Mouse (Mus musculus) adrenal gland, postnatal 36 days (tissue): ENCODE data around the gene Tcstv1. TPM values are rescaled to one million over a fixed set of nuclear protein-coding genes. Genes with fewer than 3 reads are reported as not detected.
"Not testable (repeated sequence)": the region's sequence is repeated elsewhere in the genome, so short reads cannot be mapped to it uniquely, and the experiment has no call there.

Experiments used
- DNase-seq, 2 experiments: peaks; one replicate each; pipeline ENCODE4 v3.0.0; 2021; ENCODE audit warnings: mixed read lengths in 1 of 2
- long read RNA-seq, 2 experiments: library from polyadenylated mRNA; stranded (forward); transcript quantifications; one replicate each; pipeline ENCODE4 v2.0.0; 2021; ENCODE audit warnings: borderline sequencing depth in 2 of 2
- total RNA-seq, 2 experiments: library from RNA; stranded (reverse); gene quantifications; 2 replicates each; pipeline ENCODE4 v1.2.3; 2021

The Tcstv1 gene
- not detected for total RNA-seq
- long read RNA-seq, experiment 1: 0 reads
- long read RNA-seq, experiment 2: 0 reads

- DNase-seq: not testable (repeated sequence)
These were observed at the start of gene Tcstv1 for GRCm38 (mm10) chr13:119894685-119895084. Gene Tcstv1, minus strand, starts transcription at chr13:119894785.

DNA sequence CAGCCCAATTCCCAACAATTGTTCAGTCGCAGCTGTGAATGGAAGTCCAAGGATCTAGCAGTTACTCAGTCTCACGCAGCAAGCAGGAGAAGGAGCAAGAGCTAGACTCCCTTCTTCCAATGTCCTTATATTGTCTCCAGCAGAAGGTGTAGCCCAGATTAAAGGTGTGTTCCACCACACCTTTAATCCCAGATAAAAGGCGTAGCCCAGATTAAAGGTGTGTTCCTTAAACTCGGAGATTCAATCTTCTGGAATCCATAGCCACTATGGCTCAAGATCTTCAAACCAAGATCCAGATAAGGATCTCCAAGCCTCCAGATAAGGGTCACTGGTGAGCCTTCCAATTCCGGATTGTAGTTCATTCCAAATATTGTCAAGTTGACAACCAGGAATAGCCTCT lies 34.6 kb upstream of the Tcstv1 start, which contains the start of gene Gm21761:
Gene Gm21761 (minus strand): TSS at position 101 of the 400 bp plus-strand sequence.
- DNase-seq: not testable (repeated sequence)

DNA sequence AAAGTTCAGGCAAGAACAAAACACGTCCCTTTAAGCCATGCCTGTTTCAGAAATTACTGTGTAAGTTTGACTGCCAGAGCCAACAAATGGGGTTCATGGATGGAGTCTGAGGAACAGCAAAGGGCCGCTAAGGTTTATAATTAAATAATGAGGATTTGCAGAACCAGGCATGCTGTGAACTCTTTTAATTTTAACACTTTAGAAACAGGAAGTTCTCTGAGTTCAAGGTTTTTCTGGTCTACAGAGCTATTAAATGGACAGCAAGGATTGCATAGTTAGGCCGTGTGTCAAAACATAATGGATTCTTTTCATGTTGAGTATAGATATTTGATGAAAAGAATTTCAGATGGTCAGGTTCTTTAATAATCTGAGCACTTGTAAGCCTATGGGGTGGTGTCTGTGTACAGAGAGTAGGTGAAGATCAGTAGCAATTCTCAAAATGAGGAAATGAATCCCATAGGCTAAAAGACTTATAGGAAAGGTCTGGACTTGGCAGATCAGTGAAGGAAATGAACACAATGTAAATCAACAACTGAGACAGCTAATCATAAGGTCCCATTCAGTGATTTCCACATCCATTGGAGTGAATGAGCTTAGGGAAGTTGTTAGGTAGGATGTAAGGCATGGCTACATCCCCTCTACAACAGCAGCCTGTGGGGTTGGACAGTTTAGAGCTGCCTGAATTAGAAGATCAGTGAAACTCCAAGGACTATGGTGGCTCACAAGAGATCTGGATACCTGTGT lies 30.2 kb upstream of the Tcstv1 start:
- DNase-seq: not testable (repeated sequence)

DNA sequence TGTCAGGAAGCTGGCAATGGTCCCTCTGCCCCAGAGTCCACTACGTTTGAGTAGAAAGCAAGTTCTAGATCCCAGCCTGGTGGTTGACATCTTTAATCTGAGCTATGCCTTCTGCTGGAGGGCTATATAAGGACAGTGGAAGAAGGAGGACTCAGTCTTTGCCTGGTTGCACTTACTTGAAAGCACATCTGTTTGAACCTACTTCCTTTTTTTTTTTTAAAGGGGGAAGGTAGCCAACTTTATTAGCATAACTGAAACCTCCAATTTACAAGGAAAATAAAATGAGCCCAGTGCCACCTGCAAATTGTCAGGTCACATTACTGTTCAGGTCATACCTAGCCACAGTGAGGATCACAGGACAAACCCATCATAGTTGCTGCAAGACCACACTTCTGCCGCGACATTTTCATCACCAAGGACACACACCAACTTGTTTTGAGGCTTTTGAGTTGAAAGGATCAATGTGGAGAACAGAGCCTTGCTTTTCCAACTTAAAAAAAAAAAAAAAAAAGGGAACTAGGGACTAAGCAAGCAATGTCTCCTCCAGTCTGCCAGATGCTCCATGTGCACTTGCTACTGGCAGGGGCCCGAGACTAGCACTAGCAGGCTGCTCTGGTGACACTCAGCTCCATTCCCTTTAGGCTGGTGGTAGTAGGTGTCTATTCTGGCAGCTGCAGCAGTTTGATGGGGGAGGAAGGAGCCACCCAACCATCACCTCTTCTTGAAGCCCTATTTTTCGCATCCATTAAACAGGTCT lies 22.6 kb upstream of the Tcstv1 start:
- not testable (repeated sequence) for DNase-seq

GRCm38 (mm10) chr13:119916449-119916848 lies 21.9 kb upstream of the Tcstv1 start:
- DNase-seq: not testable (repeated sequence)

- DNase-seq: not testable (repeated sequence)
These were observed 4.0 kb upstream of the Tcstv1 start for GRCm38 (mm10) chr13:119898549-119898948.

DNA sequence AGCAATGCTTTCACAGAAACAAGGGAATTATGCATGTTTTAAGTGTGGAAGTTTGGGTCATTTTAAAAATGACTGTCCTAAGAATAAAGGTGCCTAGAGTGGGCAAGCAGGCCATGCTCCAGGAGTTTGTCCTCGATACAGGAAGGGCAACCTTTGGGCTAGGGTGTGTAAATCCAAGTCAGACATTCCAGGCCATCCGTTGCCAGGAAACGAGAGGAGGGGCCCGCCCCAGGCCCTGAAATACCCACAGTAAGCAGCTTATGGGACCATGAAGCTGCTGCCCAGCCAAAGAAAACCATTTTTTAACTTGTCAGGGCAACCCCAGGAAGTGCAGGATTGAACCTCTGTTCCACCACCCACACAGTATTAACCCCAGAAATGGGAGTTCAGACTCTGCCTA lies 7.7 kb downstream of the Tcstv1 start:
- DNase-seq: peak in 1 of 2 experiments; percentile 11

- DNase-seq: not testable (repeated sequence)
These were observed 30.1 kb downstream of the Tcstv1 start for GRCm38 (mm10) chr13:119864395-119864999.

DNA sequence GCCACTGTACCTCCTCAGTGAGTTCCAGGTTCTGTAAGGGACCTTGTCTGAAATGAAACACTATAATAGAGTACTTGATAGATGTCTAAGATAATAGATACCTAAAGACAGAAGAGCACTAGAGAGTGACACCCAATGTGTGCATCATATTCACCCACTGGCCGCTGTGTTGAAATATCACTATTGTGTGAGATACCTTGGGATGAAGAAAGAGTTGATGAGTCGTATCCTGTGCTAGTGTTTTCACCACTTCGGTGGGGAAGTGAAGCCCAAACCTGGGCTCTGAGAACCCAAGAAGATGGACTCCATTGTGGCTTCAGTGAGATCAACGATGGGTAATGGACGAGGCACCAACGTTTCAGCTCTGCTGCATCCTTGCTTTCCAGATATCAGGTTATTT lies 32.2 kb downstream of the Tcstv1 start:
- DNase-seq: not testable (repeated sequence)

Other genes starting within 250 kb of the Tcstv1 start
- 100 to 1,000 TPM; 300 to 363 TPM for gene Hmgcs1, start 204.4 kb downstream of the Tcstv1 start, total RNA-seq
- gene Nim1k, start 138.9 kb downstream of the Tcstv1 start, total RNA-seq: 1 to 10 TPM in 1 of 2 experiments, under 1 TPM in 1; 0.83 to 3.2 TPM
- 10 to 100 TPM; 35.5 to 43.9 TPM for gene Zfp131, start 103.9 kb downstream of the Tcstv1 start, total RNA-seq
- not detected for gene AF067063, start 64.6 kb downstream of the Tcstv1 start, total RNA-seq
- not detected for gene D13Ertd608e, start 58.8 kb downstream of the Tcstv1 start, total RNA-seq
- not detected for gene Gm21761, start 34.5 kb upstream of the Tcstv1 start, total RNA-seq
- gene B020031M17Rik, start 56.0 kb upstream of the Tcstv1 start, total RNA-seq: not detected
- not detected for gene Gm36079, start 132.2 kb upstream of the Tcstv1 start, total RNA-seq
- gene Gm21188, start 157.4 kb upstream of the Tcstv1 start, total RNA-seq: under 1 TPM; 0.26 to 0.53 TPM
- gene Gm20767, start 245.5 kb upstream of the Tcstv1 start, total RNA-seq: not detected